Mouse (Mus musculus) adrenal gland, adult (tissue): ENCODE results near the gene Cdc20.

ENCODE experiments used
- DNase-seq, 2 experiments: peaks; one replicate each; pipeline ENCODE4 v3.0.0; 2022 to 2023; ENCODE audit warnings: low spot score in 1 of 2; ENCODE audit not compliant: inconsistent age in 2 of 2

The Cdc20 gene

DNA sequence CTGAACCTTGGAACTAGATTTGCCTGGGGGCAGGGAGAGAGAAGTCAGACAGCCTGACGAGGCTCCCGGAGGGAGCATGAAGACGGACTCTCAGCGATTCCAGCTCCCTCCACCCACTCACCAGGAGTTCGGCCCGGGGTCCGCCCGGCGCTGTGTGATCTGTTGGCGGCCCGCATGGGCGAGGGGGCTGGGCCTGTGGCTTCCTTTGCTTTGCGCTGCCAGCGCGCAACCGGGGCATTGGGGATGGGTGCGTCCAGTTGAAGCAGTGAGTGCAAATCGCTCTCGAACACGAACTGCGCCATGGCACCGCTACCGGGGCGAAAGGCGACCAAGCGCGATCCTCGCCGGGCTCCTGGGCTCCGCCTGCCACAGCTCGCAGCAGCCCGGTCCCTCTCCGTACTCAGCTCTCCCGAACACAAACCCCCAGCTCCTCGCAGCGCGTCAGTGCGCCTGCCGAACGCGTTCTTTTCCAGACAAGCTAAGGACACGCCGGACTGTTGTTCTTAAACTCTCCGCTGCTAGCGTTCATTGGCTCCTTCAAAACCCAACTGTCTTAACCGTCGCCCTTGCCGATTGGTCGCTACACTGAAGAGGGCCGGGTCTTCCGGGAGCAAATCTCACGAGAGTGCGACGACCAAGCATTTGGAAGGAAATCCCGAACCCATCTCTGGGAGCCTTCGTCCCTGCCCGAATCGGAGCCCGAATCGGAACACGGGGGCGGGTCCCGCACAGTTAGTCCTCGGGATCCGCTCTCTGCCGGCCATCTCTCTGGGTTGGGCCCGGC, at the start of gene Cdc20:
TSS of gene Cdc20 (minus strand) at position 533 of the 784 bp plus-strand sequence.
- DNase-seq = peak; percentile 92 to 96

DNA sequence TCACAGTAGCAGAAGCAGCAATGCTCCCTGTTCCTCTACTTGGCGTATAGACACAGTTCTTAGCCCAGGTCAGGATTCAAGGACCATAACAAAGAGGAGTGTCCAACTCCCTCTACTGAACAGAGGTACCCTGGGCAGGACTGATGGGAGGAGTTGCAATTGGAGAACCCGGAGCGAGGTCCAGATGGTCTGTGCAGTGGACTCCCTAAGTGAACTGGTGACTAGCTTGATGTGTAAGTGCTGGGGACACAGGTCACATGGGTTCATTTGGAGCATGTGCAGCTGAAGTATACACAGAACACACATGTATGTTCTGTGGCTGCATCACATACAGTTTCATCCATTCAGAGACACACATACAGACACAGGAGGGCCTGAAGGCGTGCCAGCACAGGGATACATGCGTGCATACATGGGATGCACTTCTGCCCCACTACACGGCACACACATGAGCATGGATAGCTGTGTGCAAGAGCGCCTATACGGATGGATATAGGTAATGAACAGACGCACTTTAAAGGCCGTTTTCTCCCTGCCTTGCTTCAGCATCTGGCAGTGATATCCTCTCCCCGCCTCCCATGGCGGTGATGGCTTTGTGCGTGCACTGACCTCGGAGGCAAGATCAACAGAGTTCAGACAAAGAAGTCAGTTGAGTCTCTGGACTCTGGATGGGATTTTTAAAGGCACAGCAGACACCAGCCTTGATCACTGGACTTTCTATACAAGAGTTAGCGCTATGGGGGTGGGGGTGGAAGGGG, 39.8 kb upstream of the Cdc20 start:
- no peak for DNase-seq

DNA sequence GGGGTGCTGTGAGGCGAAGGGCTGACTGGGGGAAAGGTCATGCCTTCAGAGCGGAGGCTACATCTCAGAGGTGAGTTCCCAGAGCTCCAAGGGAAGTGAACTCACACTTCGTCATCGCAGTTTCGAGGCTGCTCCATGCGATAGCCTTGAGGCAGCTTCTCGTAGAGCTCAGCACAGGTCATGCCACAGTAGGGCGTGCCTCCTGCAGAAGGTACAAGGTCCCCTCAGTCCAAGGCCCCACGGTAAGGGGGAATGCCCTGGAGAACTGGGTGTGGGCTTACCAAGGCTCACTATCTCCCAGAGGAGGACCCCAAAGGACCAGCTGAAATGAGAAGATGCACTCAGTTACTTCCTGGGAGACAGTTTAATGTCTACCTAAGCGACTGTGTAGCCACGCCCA, 35.5 kb upstream of the Cdc20 start:
- no peak for DNase-seq

DNA sequence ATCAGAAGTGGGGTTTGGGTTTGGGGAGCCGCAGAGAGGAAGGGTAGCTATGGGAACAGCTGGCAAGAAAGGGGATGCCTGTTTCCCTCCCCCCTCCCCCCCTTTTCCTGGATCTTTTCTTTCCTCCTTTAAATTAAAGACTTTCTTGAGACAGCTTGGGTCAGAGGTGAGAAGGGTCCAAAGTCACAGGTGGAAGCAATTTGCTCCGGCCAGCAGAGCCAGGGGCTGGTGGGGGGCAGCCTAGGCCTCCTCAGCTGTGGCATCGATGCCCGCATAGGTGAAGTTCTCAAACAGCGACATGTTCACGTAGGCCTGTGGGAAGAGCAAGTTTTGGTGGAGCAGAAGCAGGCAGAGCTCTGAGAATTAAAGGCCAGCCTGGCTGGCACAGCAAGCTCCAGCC, 34.1 kb upstream of the Cdc20 start:
- DNase-seq = no peak

DNA sequence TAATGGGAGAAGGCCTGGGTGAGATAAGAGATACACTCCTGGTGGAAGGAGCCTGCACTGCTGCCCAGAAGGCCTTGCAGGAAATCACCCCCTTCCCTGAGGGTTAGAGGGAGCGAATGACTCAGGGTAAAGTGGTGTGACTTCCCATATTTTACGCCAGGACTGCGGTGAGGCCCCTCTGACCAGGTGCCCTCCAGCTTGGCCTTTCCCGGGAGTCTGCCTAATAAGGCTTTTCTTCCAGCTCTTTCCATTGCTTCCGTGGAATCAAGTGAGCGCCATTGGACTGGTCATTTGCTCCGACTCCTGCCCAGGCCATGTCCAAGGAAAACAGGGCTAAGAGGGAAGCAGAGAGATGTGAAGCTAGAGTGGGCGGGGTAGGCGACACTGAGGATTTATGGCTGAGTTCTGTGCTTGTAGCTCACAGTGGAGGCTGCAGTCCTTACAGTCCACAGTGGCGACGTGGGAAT, 28.6 kb upstream of the Cdc20 start:
- peak; percentile 19 to 57 for DNase-seq

DNA sequence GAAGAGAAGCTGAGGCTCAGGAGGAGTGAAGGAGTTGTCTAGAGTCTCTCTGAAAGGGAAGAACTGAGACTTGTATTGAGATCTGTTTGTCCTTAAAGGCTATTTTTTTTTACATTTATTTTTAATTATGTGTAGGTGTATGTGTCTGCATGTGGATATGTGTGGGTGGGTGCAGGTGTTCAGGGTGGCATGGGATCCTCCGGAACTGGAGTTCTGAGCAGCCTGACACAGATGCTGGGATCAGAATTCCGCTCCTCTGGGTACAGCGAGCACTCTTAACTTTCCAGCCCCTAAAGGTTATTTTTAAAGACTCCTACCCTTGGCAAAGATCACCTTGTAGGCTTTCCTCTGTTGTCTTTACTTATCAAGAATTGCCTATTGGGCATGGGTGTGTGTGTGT, 27.8 kb upstream of the Cdc20 start:
- DNase-seq = no peak

DNA sequence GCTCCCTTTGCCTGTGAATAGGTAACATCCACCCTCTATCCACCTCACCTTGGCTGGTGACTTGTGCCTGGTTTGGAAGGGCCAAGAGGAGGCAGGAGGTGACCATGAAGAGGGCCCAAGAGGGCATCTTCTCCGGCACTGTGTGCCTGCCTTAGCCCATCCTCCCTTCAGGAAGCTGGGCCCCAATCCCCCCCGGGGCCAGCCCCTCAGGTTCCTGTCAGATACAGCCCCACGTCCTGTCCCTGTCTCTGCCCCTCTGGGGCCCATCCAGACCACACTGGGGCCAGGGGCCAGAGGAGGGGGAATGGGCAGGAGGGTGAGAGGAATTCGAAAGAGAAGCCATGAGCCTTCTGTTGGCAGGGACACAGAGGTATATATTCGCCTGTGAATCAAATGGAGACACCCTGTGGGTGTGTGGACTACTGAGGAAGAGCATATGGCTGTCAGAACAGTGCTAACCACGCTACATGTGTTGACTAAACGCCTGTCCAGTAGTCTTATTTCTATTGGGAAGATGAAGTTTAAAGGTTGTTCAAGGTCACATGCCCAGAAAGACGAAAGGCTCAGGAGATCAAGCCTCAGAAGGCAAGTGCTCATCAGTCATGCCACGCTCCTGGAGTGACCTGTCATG, 20.3 kb upstream of the Cdc20 start, which contains the start of gene Mpl:
TSS of gene Mpl (minus strand) at position 169 of the 631 bp plus-strand sequence.
- no peak for DNase-seq

DNA sequence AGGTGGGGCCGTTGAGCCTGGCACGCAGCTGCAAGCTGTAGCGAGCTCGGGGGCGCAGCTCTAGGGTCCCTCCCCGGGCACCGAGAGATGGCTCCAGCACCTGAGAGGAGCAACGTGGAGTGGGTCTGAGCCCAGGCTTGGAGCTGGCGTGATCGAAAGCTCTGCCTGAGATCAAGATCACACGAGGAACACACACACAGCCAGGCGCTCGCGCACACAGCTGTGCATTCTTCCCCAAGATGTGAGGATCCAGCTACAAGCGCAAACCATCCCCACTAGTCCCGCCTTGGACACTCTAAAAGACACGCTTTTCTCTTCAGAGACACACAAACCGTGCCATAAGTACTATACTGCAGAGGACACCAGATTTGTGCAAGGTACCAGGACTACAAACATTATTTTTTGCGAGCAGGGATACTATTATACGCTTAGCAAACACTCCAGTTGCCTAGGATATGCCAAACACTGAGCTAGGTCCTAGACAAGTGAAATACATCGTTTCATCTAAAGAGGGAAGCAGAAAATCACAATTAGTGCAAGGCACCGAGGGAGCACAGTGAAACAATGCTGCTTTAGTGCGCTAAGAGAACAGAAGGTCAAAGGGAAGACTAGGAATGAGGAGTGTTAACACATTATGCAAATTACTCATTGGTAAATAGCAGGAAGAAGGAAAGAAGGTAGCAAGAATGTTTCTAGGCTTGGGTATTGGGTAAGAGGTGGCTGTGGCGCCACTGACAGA, 9.4 kb upstream of the Cdc20 start:
- no peak for DNase-seq

DNA sequence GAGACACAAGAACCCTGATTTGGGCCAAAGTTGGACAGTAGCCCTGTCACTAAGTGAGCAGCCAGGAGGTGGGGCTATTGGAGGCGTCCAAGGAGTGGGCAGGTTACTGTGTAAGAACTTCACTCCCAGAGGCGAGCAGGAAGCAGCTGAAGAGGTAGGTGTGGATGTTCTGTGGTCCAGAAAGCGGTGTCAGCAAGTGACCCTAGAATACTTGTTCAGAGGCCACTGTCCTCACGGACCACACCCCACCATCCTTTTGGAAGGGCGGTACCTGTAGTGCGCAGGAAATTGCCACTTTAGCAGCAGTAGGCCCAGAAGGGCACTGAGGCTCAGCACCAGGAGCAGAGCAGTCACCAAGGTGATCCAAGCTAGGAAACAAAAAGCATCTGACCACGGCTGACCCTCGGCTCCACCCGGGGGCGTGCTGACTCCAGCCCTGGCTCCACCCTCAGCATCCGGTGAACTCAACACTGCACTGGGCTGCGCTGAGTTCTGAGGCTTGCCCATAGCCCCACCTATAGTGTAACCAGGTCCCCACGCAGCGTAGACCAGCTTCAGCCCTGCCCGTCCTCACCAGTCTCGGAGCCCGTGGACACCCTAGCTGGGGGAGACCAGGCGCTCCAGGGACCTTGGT, 8.7 kb upstream of the Cdc20 start:
- peak; percentile 32 to 56 for DNase-seq

DNA sequence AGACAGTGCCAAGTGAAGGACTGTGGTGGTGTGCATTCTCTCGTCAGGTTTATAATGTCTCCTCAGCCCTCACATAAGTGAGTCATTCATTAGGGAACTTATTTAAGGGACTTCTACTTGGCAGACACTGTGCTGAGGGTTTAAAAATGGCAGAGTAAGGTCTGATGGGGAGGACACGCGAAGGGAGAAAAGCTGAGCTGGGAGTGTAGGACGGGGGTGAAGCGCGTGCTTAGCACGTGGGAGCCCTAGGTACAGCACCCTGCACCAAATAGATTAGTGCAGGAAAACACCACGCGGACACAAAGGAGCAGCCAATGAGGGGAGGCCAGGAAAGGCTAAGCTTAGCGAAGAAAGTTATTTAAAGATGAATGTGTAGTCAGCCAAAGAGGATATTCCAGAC, 7.9 kb upstream of the Cdc20 start:
- no peak for DNase-seq

DNA sequence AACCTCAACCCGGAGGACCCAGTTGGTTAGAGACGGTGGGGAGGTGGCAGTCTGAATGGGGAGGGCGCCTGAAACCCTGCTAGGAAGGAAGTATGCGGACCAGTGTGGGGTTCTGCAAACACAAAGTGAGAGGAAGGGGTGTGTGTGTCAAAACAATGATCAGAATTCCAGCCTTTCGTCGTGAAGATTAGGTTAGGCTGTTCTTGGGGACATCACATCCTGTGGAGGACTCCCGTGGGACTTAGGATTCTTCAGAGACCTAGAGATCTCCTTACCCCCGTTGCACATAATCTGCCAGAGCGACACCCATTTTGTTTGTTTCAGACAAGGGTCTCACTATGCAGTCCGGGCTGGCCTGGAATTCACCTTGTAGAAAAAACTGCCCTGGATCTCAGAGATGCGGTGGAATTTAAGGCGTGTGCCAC, 689 bp upstream of the Cdc20 start:
- peak in 1 of 2 experiments; percentile 59 for DNase-seq

DNA sequence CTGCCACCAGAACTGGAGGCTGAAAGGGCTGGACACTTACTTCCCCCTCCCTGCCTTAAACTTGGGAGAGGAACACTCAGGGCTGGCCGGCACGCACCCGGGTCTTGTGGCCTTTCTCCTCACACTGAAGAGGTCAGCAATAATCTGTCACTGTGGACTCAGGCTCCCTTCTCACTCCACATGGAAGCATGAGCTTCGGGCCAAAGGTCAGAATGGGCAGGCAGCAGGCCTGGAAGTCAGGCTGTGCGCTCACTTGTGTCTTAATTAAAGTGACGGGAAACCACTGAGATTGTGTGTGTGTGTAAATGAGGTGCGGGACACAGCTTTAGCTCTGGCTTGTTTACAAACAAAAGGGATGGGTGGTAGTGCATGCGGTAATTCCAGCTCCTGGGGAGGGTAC, 4.8 kb downstream of the Cdc20 start:
- peak in 1 of 2 experiments; percentile 21 for DNase-seq

DNA sequence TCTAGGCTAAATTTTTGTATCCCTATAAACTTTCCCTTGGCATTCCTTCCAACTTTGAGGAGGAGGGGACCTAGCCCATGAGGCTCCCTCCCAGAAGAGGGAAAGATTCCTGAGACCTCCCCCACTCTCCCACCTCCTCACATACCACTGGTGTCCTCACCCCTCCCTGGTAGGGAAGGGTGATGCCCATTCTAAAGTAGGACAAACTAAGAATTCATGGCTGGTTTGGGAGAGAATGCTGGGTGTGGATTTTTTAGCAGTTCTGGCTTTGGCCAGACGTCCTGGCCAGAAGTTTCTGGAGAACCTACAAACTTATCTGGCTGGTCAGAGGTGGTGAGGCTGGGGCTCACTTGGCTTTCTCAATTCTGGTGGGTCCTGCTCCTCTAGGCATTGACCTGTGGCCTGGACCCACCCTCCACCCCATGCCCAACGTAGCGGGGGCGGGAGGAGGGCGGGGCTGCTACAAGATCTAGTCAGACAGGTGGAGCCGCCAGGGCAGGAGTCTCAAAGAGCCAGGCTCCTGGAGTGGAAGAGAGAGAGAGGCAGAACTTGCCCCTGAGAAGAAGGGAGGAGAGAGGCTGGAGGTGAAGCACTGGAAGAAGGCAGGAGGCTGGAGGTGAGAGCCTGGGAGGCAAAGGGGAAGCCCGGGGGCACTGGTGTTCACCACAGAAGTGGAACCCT, 7.8 kb downstream of the Cdc20 start:
- peak; percentile 33 to 61 for DNase-seq

DNA sequence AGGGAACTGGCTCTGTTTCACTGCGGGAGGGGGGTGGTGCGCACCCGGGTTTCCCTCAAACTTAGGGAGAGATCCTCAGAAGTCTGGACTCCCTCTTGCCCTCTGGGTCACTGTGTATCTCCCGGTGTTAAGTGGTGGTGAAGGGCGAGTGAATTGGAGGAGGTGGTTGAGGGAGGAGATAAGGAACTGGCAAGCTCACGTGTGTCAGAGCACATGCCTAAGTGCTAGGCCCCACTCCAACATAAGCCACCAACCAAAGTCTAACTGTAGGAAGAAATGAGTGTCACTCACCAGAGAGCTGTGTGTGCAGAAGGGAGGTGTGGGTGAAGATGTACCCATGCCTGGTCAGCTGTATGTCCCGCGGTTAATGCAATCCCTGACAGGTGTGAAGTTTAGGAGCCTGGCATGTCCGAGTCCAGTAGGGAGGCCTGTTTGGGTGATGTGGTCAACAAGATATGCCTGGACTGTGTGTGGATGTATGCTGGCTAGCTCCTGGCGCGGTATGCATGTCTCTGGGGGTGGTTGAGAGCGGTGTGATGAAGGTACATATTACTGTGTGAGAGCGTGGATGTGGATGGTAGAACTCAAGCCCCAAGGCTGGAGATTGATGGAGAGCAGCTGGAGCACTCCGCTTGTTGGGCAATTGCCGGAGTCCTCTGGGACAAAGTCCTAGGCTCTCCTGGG, 8.5 kb downstream of the Cdc20 start:
- no peak for DNase-seq

DNA sequence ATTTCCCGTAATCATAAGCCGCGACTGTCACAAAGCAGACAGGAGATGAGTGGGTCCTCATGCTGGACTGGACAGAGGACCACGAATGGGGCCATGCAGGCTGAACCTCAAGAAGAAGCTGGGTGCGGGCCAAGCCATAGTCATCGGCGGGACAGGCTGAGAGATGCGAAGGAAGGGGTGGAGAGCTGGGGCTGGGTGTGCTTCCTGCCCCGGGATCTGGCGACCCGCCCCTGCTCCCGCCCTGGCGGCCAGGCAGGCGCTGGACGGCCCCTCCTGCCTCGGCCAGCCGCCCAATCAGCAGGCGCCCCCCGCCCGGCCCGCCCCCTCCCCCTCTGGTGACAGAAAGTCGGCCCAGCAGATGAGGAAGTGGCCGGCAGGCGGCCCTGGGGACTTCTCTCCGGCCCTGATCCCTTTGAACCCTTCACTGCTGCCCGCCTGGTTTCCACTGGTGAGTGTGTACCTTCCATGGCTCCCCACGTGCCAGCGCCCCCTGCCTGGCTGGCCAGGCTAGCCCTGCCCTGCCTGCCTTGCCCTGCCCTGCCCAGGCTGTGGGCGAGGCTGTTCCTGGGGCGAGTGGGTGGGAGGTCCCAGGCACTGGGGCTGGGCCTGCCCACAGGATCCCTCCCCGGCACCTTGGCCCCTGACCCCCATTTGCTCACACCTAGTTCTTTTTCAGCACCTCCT, 9.2 kb downstream of the Cdc20 start, which contains the start of gene Elovl1:
TSS of gene Elovl1 (plus strand) at position 326 of the 684 bp plus-strand sequence.
- DNase-seq = peak; percentile 96 to 97

DNA sequence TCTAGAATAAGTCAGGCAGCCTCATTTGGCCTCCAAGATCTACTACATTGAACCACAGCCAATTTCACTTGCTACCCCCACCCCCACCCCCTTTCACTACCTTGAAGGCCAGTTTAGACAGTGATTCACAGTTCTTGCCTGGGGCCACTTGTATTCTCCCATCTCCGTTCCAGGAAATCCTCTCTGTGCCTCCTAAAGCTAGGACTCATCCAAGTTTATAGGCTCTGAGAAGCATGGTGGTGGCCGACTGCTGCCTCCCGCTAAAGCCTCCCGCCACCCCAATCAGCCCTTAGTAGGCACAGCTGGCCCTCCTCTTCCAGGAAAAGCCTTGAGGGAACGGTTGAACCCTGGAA, 9.8 kb downstream of the Cdc20 start:
- DNase-seq = no peak

DNA sequence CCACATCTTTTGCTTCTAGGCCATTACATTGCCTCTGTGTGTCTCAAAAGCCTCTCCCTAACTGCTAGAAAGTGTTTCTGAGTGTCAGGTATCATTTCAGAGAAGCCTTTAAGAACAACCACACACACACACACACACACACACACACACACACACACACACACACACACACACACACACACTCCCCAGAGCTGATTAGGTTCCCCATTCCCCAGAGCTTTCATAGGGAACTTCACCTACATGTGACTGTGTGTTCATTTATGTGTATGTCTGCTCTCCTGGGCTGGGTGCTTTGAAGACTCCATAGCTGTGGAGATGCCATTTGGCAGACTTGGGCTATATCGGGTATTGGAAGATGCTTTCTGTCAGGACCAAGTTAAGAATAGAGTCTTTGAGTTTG, 11.8 kb downstream of the Cdc20 start:
- DNase-seq = no peak

DNA sequence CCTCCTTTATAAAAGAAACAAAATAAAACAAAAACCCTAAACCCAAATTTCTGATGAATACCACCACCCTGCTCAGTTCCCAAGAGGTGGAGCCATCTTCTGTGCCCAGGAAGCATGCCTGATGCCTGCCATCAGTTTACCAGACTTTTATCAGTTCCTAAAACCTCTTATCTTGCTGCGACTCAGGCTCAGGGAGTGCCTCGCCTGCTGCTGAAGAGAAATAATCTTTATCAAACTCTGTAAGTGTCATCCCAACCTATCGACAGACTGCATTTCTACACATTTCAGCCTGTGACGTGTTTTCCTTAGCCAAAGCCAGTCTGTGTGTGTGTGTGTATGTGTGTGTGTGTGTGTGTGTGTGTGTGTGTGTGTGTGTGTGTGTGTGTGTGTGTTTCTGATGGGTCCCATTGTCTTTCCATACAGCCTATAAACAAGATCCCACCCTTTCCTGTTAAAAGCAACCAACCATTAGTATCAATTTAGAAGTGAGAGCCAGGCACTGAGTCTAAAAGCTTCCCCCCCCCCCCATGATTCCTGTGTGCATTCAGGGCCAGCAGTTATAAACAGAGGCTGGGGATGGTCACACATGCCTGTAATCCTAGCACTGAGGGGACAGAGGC, 12.5 kb downstream of the Cdc20 start:
- DNase-seq = no peak
